Mouse (Mus musculus) stomach, postnatal 0 days (tissue): ENCODE data around the gene Dytn. TPM values are rescaled to one million over a fixed set of nuclear protein-coding genes. Genes with fewer than 3 reads are reported as not detected.

Experiments
- ATAC-seq: fragments of 200-750 bp; cut with Nextera tagmentation; 2 replicates; pipeline ENCODE4 v1.8.0; 2017; ENCODE audit not compliant: low FRiP score, low TSS enrichment
- DNase-seq: peaks from one replicate; pipeline ENCODE4 v3.0.0-alpha.2; 2016; ENCODE audit warnings: low spot score
- H3K27ac ChIP-seq: fragments of 300-500 bp; sonication (generic); replicated peaks from 2 replicates; pipeline ENCODE4 v1.5.1; 2014; ENCODE audit warnings: mild to moderate bottlenecking, control low read depth
- H3K27me3 ChIP-seq: fragments of 300-500 bp; sonication (generic); 2 replicates; pipeline ENCODE4 v1.6.1; 2014; ENCODE audit warnings: low read length; ENCODE audit not compliant: control insufficient read depth, insufficient read depth
- H3K36me3 ChIP-seq: fragments of 300-500 bp; sonication (generic); 2 replicates; pipeline ENCODE4 v1.6.1; 2014; ENCODE audit warnings: low read length, mixed read lengths; ENCODE audit not compliant: control insufficient read depth, insufficient read depth
- H3K4me1 ChIP-seq: fragments of 300-500 bp; sonication (generic); replicated peaks from 2 replicates; pipeline ENCODE4 v1.6.1; 2014; ENCODE audit warnings: antibody characterized with exemption; ENCODE audit not compliant: control insufficient read depth, insufficient read depth
- H3K4me2 ChIP-seq: fragments of 300-500 bp; sonication (generic); replicated peaks from 2 replicates; pipeline ENCODE4 v1.6.1; 2014; ENCODE audit warnings: low read depth, mild to moderate bottlenecking, control low read depth, moderate library complexity
- H3K4me3 ChIP-seq: fragments of 300-500 bp; sonication (generic); 2 replicates; pipeline ENCODE4 v1.5.1; 2014; ENCODE audit warnings: low read depth, low read length, control low read depth
- H3K9ac ChIP-seq: fragments of 300-500 bp; sonication (generic); 2 replicates; pipeline ENCODE4 v1.6.1; 2014; ENCODE audit warnings: mild to moderate bottlenecking, low read length, control low read depth, mixed read lengths
- H3K9me3 ChIP-seq: fragments of 300-500 bp; sonication (generic); 2 replicates; pipeline ENCODE4 v1.6.1; 2016; ENCODE audit warnings: low read length; ENCODE audit not compliant: control insufficient read depth
- CTCF ChIP-seq: IDR thresholded peaks from 2 replicates; pipeline ENCODE4 v1.5.1; 2016; ENCODE audit warnings: antibody characterized with exemption, low read depth, mild to moderate bottlenecking, moderate library complexity
- EP300 ChIP-seq: optimal IDR thresholded peaks from 2 replicates; pipeline ENCODE3; 2016; ENCODE audit warnings: antibody characterized with exemption
- WGBS: fragments of 180-500 bp; shearing (Covaris S2); extraction: QIAGEN DNeasy Blood & Tissue Kit; methylation state at CpG from one replicate; pipeline ENCODE4 v1.1.7; 2014; 5-methylcytosine and 5-hydroxymethylcytosine counted together
- polyA plus RNA-seq: library from polyadenylated mRNA; unstranded; fragments of >200 nt; fragmentation: Nextera tagmentation; extraction: Ambion mirVana; gene quantifications from 2 replicates; pipeline ENCODE4 v1.2.1, GENCODE M21; 2015

Dytn gene
- polyA plus RNA-seq, 1 experiment from 2014 or later, result not detected

DNA sequence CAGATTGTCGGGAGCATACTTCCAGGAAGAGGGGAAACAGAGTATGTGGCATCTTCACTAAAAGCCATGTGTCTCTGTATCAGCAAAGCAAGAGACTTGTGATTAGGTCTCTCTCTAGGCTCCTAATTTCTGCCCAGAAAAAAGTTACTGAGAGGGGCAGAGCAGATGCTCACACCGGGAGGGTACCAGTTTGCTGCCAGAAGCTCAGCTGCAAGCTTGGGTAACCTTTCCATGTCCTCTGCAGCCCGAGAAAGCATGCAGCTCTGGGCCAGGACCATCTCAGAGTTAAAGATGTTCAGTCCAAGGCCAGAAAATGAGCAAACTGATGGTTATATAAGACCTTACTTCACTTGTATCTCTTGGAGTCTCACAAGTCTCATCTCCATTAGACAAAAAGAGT is 10.1 kb upstream of the Dytn start:
- DNase-seq, result no peak
- H3K9me3 ChIP-seq, result no peaks in the 10 kb centered on the region
- H3K4me3 ChIP-seq, result no peak overlapping the region
- H3K4me1 ChIP-seq, result no peaks in the 10 kb centered on the region
- no peaks in the 10 kb centered on the region for H3K27me3 ChIP-seq
- WGBS, result 70% methylated on average over 3 of the region's 3 CpGs
- no peaks in the 10 kb centered on the region for H3K36me3 ChIP-seq
- H3K27ac ChIP-seq, result no peak overlapping the region
- no peak overlapping the region for H3K4me2 ChIP-seq
- TF ChIP-seq CTCF (no peak), EP300 (no peak)
- no peak overlapping the region for H3K9ac ChIP-seq
- no peak for ATAC-seq

DNA sequence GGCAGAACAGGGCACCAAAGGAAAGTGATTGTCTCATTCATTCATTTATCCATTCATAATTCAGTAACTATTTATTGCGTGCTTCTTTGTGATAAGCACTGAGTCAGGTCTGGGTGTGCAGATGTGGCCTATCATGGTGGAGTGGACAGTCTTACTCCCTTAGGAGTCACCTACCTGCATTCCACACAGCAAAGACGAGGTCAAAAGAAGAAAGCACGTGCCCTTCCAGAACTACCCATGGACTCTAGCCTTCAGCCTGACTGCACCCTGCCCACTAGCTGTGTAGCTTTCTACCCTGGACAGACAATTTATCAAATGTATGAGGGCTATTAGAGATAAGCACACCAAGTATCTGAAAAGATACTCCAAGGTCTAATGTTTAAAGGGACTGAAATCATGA is 10.8 kb downstream of the Dytn start:
- 79% methylated on average over 3 of the region's 3 CpGs for WGBS
- Histone ChIP-seq H3K9ac (no peak overlapping the region), H3K4me1 (no peaks in the 10 kb centered on the region), H3K27me3 (no peaks in the 10 kb centered on the region), H3K36me3 (no peaks in the 10 kb centered on the region), H3K4me3 (no peak overlapping the region), H3K9me3 (no peaks in the 10 kb centered on the region), H3K4me2 (no peak overlapping the region), H3K27ac (no peak overlapping the region)
- DNase-seq, result no peak
- TF ChIP-seq EP300 (no peak), CTCF (no peak)
- no peak for ATAC-seq

DNA sequence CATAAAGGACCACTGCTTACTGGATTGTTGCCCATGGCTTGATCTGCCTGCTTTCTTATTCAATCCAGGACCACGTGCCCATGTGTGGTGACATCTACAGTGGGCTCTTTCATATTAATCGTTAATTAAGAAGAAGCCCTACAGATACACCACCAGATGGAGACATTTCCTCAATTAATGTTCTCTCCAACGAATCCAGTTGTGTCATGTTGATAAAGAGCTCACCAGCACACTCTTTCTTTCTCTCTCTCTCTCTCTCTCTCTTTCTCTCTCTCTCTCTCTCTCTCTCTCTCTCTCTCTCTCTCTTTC is 17.9 kb downstream of the Dytn start:
- TF ChIP-seq CTCF, result peak; percentile 78
- TF ChIP-seq EP300, result no peak
- H3K36me3 ChIP-seq, result no peaks in the 10 kb centered on the region
- no peaks in the 10 kb centered on the region for H3K27me3 ChIP-seq
- no peak overlapping the region for H3K4me3 ChIP-seq
- DNase-seq, result no peak
- H3K4me1 ChIP-seq, result no peaks in the 10 kb centered on the region
- WGBS, result 4% methylated on average over 3 of the region's 3 CpGs
- no peaks in the 10 kb centered on the region for H3K9me3 ChIP-seq
- no peak overlapping the region for H3K9ac ChIP-seq
- no peak overlapping the region for H3K27ac ChIP-seq
- H3K4me2 ChIP-seq, result no peak overlapping the region
- ATAC-seq, result no peak

DNA sequence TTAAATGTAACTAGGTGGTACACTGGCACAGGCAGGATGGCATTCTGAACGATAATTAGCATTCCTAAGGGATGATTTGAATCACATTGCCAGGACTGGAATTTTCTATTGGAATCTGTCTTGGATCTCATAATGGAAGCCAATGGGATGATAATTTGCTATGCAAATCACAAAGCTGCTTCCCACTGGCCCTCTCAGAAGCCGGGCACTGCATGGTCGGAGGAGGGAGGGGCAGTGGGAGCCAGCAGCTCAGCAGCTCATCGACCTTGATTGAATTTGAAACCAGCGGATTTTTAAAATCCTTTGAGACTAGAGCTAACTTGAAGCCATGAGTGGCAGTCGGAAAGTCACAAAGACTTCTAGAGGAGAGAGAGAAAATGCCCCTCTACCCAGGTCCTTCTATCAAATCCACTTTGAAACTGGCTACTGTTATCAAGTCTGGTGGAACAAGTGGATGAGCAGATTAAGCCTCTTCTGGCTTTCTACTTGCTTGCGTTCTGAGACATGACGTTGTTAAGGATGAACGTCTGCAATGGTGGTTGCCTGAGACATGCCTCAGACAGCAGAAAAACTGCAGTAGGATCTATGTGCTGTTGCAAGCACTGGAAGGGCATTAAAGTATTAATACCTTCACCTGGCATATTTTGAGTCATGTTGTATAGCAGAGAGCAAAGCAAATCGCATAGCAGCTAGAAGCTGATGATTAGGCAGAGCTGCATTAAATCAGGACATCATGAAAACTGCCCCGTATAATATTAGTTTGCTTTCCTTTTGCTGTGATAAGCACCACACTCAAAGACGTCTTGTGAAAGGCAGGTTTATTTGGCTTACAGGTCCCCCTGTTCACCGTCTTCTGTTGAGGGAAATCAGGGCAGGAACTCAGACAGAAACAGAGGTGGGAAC is 18.5 kb downstream of the Dytn start:
- no peak overlapping the region for H3K9ac ChIP-seq
- ATAC-seq (no peak), DNase-seq (no peak)
- 26% methylated on average over 13 of the region's 13 CpGs for WGBS
- H3K9me3 ChIP-seq, result no peaks in the 10 kb centered on the region
- no peak for TF ChIP-seq EP300
- no peak for TF ChIP-seq CTCF
- H3K4me2 ChIP-seq, result no peak overlapping the region
- H3K27me3 ChIP-seq, result no peaks in the 10 kb centered on the region
- H3K4me1 ChIP-seq, result no peaks in the 10 kb centered on the region
- no peak overlapping the region for H3K27ac ChIP-seq
- H3K36me3 ChIP-seq, result no peaks in the 10 kb centered on the region
- no peak overlapping the region for H3K4me3 ChIP-seq

DNA sequence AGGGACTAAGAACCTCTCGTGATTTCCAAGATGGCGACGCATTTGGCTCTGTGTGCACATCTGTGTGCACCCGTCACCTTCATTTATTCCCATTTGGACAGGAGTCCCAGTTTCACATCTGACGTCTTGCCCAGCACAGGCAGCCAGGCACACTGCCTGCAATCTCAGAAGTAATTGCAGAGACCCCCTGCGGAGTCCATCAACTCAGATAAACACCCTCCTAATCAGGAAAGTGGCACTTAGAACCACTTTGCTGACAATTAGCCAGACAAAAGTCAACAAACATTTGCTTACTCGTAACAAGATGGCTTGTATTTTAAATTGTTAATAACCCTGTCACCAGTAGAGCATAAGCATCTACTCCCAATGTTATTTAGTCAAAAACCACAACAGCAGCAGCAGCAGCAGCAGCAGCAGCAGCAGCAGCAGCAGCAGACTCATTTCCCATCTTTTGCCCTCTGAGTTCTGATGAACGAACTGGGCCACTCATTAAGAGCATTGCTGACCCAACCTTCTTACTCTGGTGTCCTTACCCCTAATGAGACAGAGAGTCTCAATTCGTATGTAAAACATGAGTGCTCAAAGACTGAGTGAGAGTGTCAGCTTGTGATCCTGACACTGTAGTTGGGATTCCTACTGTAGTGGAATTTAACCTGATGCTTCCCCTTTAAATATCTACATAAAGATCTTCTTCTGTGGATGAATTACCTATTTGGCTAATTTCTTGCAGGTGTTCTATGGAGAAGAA is 19.4 kb downstream of the Dytn start:
- TF ChIP-seq CTCF, result no peak
- no peak for TF ChIP-seq EP300

DNA sequence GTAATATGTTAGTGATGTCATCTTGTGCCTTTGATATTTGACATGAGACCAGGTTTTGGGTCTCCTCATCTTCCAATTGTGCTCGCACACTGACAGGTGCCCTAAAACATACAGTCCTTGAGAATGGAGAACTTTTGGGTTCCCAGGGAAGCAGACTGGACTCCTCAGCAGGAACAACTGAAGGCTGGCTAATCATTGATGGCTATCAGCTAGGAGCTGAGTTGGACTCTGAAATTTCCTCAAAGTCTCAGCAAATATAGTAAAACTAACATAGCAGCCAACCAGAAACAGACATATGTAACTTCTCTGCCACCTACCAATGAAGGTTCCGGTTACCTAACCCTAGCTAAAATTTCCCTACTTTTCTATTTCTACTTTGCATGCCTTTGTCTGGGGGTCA is 20.6 kb downstream of the Dytn start:
- no peak overlapping the region for H3K4me2 ChIP-seq
- DNase-seq (no peak), ATAC-seq (no peak)
- TF ChIP-seq EP300 (no peak), CTCF (no peak)
- 87% methylated on average over 2 of the region's 2 CpGs for WGBS
- no peaks in the 10 kb centered on the region for H3K27me3 ChIP-seq
- no peaks in the 10 kb centered on the region for H3K9me3 ChIP-seq
- H3K36me3 ChIP-seq, result no peaks in the 10 kb centered on the region
- no peaks in the 10 kb centered on the region for H3K4me1 ChIP-seq
- H3K9ac ChIP-seq, result no peak overlapping the region
- H3K4me3 ChIP-seq, result no peak overlapping the region
- H3K27ac ChIP-seq, result no peak overlapping the region

More for the DNA sequence above, 19.4 kb downstream of the Dytn start:
- Histone ChIP-seq H3K36me3 (no peaks in the 10 kb centered on the region), H3K27me3 (no peaks in the 10 kb centered on the region), H3K9ac (no peak overlapping the region), H3K4me1 (no peaks in the 10 kb centered on the region), H3K4me3 (no peak overlapping the region), H3K27ac (no peak overlapping the region), H3K4me2 (no peak overlapping the region), H3K9me3 (no peaks in the 10 kb centered on the region)
- WGBS, result 43% methylated on average over 9 of the region's 9 CpGs
- no peak for ATAC-seq
- no peak for DNase-seq
